Mouse (Mus musculus) lung, postnatal 36 days (tissue): Measurements from ENCODE around the gene Pla2g15.

Source experiments
- DNase-seq: peaks from one replicate; pipeline ENCODE4 v3.0.0; 2022; ENCODE audit warnings: mixed read lengths

The Pla2g15 gene

GRCm38 (mm10) chr8:106149801-106150652 lies at the start of gene Pla2g15:
Pla2g15 (plus strand) TSS chr8:106150399.
- peak; percentile 96 for DNase-seq

- DNase-seq, result no peak
These were observed 47.9 kb upstream of the Pla2g15 start for GRCm38 (mm10) chr8:106102321-106102720.

- DNase-seq, result no peak
These were observed 46.3 kb upstream of the Pla2g15 start for GRCm38 (mm10) chr8:106103888-106104287.

GRCm38 (mm10) chr8:106106193-106106592 lies 44.0 kb upstream of the Pla2g15 start:
- no peak for DNase-seq

GRCm38 (mm10) chr8:106108080-106108479 lies 42.1 kb upstream of the Pla2g15 start:
- no peak for DNase-seq

GRCm38 (mm10) chr8:106108729-106109128 lies 41.5 kb upstream of the Pla2g15 start:
- DNase-seq, result no peak

- DNase-seq, result no peak
These were observed 38.2 kb upstream of the Pla2g15 start for GRCm38 (mm10) chr8:106112041-106112440.

GRCm38 (mm10) chr8:106112514-106112913 lies 37.7 kb upstream of the Pla2g15 start:
- DNase-seq, result no peak

- peak; percentile 66 for DNase-seq
These were observed 34.3 kb upstream of the Pla2g15 start for GRCm38 (mm10) chr8:106115897-106116296.

- DNase-seq, result no peak
These were observed 26.8 kb upstream of the Pla2g15 start for GRCm38 (mm10) chr8:106123443-106123842.

- no peak for DNase-seq
These were observed 24.1 kb upstream of the Pla2g15 start for GRCm38 (mm10) chr8:106126055-106126454.

- DNase-seq, result no peak
These were observed 23.1 kb upstream of the Pla2g15 start for GRCm38 (mm10) chr8:106127054-106127453.

GRCm38 (mm10) chr8:106127882-106128410 lies 22.3 kb upstream of the Pla2g15 start:
- DNase-seq, result no peak

- no peak for DNase-seq
These were observed 20.8 kb upstream of the Pla2g15 start for GRCm38 (mm10) chr8:106129232-106129930.

GRCm38 (mm10) chr8:106129997-106130396 lies 20.2 kb upstream of the Pla2g15 start:
- no peak for DNase-seq

- DNase-seq, result no peak
These were observed 19.7 kb upstream of the Pla2g15 start for GRCm38 (mm10) chr8:106130505-106130904.

- DNase-seq, result no peak
These were observed 19.2 kb upstream of the Pla2g15 start for GRCm38 (mm10) chr8:106131021-106131420.

- no peak for DNase-seq
These were observed 18.5 kb upstream of the Pla2g15 start for GRCm38 (mm10) chr8:106131488-106132222.

- DNase-seq, result no peak
These were observed 17.8 kb upstream of the Pla2g15 start for GRCm38 (mm10) chr8:106132356-106132755.

- no peak for DNase-seq
These were observed 16.7 kb upstream of the Pla2g15 start for GRCm38 (mm10) chr8:106133526-106133925.

- no peak for DNase-seq
These were observed 16.3 kb upstream of the Pla2g15 start for GRCm38 (mm10) chr8:106133946-106134345.

- DNase-seq, result peak; percentile 96
These were observed 15.2 kb upstream of the Pla2g15 start for GRCm38 (mm10) chr8:106134751-106135571.
